Mouse (Mus musculus): ENCODE results near the gene Metap2. TPM values are rescaled to one million over a fixed set of nuclear protein-coding genes. Genes with fewer than 3 reads are reported as not detected.

The Metap2 gene
- polyA plus RNA-seq, 1 experiment from 2014 or later = 169 TPM

DNA sequence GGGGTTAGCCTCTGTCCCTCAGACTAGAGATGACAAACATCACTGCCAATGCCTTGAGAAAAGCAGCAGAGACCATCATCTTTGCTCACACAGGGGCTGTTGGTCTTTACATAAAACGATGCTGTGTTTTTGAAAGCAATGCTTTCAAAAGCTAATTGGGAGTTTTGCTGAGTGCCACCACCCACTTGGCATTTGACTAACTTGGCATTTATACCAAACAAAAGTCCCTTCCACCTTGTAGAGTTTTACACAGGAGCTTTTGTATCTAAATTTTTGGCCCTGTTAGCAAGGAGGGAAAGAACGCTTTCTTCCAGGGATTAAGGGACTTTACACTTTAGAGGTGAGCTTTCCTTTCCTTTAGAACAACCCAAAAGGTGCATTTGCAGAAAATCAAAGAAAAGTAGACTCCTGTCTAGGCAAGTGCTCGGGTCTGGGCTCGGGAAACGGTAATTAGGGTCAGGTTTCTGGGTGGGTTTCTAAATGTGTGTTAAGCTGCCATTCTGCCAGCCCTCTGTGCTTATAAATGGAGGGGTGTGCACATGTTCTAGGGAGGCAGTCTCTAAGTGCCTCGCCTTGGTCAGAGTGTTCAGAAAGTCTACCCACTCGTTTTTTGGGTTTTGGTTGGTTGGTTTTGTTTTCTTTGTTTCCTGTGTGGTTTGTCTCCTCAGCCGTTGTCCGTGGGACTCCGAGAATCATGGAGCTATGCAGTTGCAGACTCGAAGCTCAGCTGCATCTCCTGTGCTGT lies 18.8 kb upstream of the Metap2 start:
- WGBS = 53% methylated on average over 11 of the region's 11 CpGs
- no peaks in the 10 kb centered on the region for H3K27me3 ChIP-seq (replicated peaks; ENCODE audit: control insufficient read depth, insufficient read depth, low read length)
- no peak overlapping the region for H3K4me2 ChIP-seq (ENCODE audit: low read depth, low read length)
- H3K9ac ChIP-seq (ENCODE audit: low read depth, low read length) = no peak overlapping the region
- no peaks in the 10 kb centered on the region for H3K9me3 ChIP-seq (ENCODE audit: control insufficient read depth, low read length)
- H3K36me3 ChIP-seq (ENCODE audit: control insufficient read depth, insufficient read depth, low read length) = no peaks in the 10 kb centered on the region
- ATAC-seq = no peak
- 0 out of 2 replicates have a peak, but pooled peaks cover 3% of the 10 kb centered on the region for H3K4me1 ChIP-seq (ENCODE audit: control insufficient read depth, insufficient read depth, low read length)
- no peak overlapping the region for H3K4me3 ChIP-seq (ENCODE audit: low read length)
- no peak overlapping the region for H3K27ac ChIP-seq (ENCODE audit: low read length)

DNA sequence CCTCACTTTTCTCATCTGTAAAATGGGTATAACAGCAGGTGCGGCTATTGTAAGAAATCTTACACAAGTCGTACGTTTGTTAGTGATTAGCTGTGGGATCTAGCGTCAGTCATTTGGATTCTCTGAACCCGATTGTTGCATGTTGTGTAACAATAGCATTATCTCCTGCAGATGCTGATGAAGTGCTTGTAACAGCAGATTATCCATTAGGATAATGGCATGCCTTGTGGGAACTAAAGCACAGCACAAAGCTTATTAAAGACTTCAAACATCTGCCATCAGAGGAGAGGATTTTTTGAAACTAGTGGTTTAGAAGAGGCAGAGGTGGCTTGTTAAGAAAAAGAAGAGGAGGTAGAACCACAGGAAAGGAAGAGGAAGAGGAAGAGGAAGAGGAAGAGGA lies 16.6 kb upstream of the Metap2 start:
- no peak overlapping the region for H3K4me3 ChIP-seq (ENCODE audit: low read length)
- ATAC-seq = no peak
- 91% methylated on average over 5 of the region's 5 CpGs for WGBS

DNA sequence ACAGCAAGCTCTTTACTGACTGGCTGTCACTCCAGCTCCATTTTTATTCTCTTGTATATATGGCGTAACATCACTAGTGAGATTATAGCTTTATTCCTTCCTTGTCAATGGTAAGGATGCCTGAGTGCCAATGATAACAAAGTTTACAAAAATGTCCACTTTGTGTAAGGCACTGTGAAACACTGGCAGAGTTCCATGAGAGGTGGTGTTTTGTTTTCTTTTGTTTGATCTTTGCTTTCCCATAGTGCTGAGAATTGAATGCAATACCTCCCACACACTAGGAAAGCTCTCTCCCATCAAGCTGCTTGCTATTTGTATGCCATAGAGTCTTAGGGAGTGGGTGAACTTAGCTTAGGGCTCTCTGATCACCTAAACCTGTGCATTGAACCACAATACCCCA lies 16.0 kb upstream of the Metap2 start:
- Histone ChIP-seq H3K4me2 (ENCODE audit: low read depth, low read length) (no peak overlapping the region), H3K36me3 (ENCODE audit: control insufficient read depth, insufficient read depth, low read length) (no peaks in the 10 kb centered on the region), H3K9me3 (ENCODE audit: control insufficient read depth, low read length) (no peaks in the 10 kb centered on the region), H3K9ac (ENCODE audit: low read depth, low read length) (no peak overlapping the region), H3K4me1 (ENCODE audit: control insufficient read depth, insufficient read depth, low read length) (no peaks in the 10 kb centered on the region), H3K27ac (ENCODE audit: low read length) (no peak overlapping the region), H3K27me3 (replicated peaks; ENCODE audit: control insufficient read depth, insufficient read depth, low read length) (no peaks in the 10 kb centered on the region), H3K4me3 (ENCODE audit: low read length) (no peak overlapping the region)
- ATAC-seq = no peak
- WGBS = 83% methylated on average over 1 of the region's 1 CpGs

More for the DNA sequence above, 16.6 kb upstream of the Metap2 start:
- Histone ChIP-seq H3K4me1 (ENCODE audit: control insufficient read depth, insufficient read depth, low read length) (no peaks in the 10 kb centered on the region), H3K4me2 (ENCODE audit: low read depth, low read length) (no peak overlapping the region), H3K36me3 (ENCODE audit: control insufficient read depth, insufficient read depth, low read length) (no peaks in the 10 kb centered on the region), H3K9ac (ENCODE audit: low read depth, low read length) (no peak overlapping the region), H3K27ac (ENCODE audit: low read length) (no peak overlapping the region), H3K9me3 (ENCODE audit: control insufficient read depth, low read length) (no peaks in the 10 kb centered on the region), H3K27me3 (replicated peaks; ENCODE audit: control insufficient read depth, insufficient read depth, low read length) (no peaks in the 10 kb centered on the region)

DNA sequence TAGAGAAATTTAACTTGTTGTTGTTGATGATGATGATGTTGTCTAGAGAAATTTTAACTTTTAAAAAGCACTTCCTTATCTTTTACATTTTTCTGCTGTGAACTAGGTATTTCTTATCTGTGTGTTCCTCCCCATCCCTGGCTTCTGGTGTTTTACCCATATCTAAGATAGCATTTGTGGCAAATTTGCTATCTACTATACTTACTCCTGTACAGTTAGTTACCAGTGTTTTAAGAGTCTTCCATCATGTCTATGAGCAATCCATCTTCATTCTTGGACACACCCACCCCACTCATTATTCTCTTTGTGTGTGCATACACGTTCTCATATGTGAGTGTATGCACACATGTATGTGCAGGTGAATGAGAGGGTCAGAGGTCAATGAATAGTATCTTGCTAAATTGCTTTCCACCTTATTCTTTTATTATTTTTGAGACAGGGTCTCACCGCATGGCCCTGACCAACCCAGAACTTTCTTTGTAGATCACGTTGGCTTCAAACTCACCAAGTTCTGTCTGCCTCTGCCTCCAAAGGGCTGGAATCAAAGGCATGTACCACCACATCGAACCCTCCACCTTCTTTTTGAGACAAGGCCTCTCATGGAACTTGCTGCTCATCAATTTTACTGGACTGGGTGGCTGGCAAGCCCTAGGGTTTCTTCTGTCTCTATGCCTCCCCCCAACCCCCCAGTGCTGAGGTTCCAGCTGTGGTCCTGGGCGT lies 15.4 kb upstream of the Metap2 start:
- Histone ChIP-seq H3K4me3 (ENCODE audit: low read length) (no peak overlapping the region), H3K27me3 (replicated peaks; ENCODE audit: control insufficient read depth, insufficient read depth, low read length) (no peaks in the 10 kb centered on the region), H3K4me2 (ENCODE audit: low read depth, low read length) (no peak overlapping the region), H3K27ac (ENCODE audit: low read length) (no peak overlapping the region), H3K4me1 (ENCODE audit: control insufficient read depth, insufficient read depth, low read length) (no peaks in the 10 kb centered on the region), H3K36me3 (ENCODE audit: control insufficient read depth, insufficient read depth, low read length) (no peaks in the 10 kb centered on the region), H3K9ac (ENCODE audit: low read depth, low read length) (no peak overlapping the region), H3K9me3 (ENCODE audit: control insufficient read depth, low read length) (no peaks in the 10 kb centered on the region)
- 85% methylated on average over 5 of the region's 5 CpGs for whole genome bisulfite sequencing
- ATAC-seq = no peak

DNA sequence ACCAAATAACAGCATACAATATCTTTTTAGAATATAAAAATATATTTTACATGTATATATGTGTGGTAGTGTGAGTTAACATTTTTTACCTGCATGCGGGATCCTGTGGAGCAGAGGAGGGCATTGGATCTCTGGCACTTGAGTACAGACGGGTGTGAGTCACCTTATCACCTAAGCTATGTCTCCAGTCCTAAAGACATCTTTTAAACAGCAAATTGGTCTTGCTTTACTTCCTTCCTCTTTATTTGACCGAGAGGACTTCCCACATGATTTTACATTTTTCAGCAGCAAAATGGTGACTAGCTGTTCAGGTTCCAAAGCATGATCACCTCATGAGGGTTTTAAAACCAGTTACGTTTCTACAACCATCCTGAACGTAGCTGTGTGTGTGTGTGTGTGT lies 14.4 kb upstream of the Metap2 start:
- no peak for ATAC-seq
- no peaks in the 10 kb centered on the region for H3K27me3 ChIP-seq (replicated peaks; ENCODE audit: control insufficient read depth, insufficient read depth, low read length)

DNA sequence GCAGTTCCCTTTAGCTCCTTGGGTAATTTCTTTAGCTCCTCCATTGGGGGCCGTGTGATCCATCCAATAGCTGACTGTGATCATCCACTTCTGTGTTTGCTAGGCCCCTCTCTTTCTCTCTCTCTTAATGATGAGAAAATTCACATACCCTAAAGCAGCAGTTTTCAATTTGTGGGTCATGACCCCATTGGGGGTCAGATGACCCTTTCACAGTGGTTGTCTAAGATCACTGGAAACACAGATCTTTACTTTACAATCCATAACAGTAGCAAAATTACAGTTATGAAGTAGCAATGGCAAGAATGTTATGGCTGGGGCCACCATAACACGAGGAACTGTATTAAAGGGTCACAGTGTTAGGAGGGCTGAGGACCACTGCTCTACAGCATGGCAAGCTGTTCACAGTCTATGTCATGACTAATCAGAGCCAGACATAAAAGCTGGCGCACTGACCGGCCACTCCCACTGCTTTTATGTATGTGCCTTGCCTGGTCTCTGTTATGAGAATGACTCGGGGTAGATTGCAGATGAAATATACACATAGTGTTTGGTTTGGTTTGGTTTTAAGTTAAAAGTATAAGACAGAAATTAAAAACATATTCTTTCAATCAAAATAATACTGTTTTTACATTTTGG lies 13.0 kb upstream of the Metap2 start:
- WGBS = 70% methylated on average over 5 of the region's 5 CpGs

More for the DNA sequence above, 14.4 kb upstream of the Metap2 start:
- 71% methylated on average over 5 of the region's 5 CpGs for WGBS
- no peak overlapping the region for H3K27ac ChIP-seq (ENCODE audit: low read length)
- H3K36me3 ChIP-seq (ENCODE audit: control insufficient read depth, insufficient read depth, low read length) = no peaks in the 10 kb centered on the region
- H3K4me1 ChIP-seq (ENCODE audit: control insufficient read depth, insufficient read depth, low read length) = no peaks in the 10 kb centered on the region
- H3K9me3 ChIP-seq (ENCODE audit: control insufficient read depth, low read length) = no peaks in the 10 kb centered on the region
- H3K4me2 ChIP-seq (ENCODE audit: low read depth, low read length) = no peak overlapping the region
- no peak overlapping the region for H3K9ac ChIP-seq (ENCODE audit: low read depth, low read length)
- no peak overlapping the region for H3K4me3 ChIP-seq (ENCODE audit: low read length)

DNA sequence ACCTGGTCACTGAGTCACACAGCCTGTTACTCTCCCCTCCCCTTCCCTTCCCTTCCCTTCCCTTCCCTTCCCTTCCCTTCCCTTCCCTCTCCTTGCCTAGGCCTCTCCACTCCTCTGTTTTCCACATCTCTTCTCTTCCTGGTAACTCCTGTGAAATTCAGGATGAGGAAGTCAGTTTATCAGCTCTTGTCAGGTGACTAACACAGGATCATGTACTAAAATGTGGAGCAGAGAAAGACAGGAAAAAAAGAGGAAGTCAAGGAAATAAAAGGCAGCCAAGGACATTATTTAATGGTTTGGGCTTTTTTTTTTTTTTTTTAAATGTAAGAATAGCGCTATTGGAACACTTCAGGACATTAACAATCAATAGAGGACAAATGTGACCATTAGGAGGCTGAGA lies 12.1 kb upstream of the Metap2 start:
- peak; percentile 50 for ATAC-seq
- no peaks in the 10 kb centered on the region for H3K27me3 ChIP-seq (replicated peaks; ENCODE audit: control insufficient read depth, insufficient read depth, low read length)
- no peaks in the 10 kb centered on the region for H3K9me3 ChIP-seq (ENCODE audit: control insufficient read depth, low read length)
- H3K4me2 ChIP-seq (ENCODE audit: low read depth, low read length) = no peak overlapping the region
- H3K36me3 ChIP-seq (ENCODE audit: control insufficient read depth, insufficient read depth, low read length) = no peaks in the 10 kb centered on the region
- H3K27ac ChIP-seq (ENCODE audit: low read length) = no peak overlapping the region
- no peak overlapping the region for H3K4me3 ChIP-seq (ENCODE audit: low read length)
- 100% methylated on average over 1 of the region's 1 CpGs for WGBS
- H3K4me1 ChIP-seq (ENCODE audit: control insufficient read depth, insufficient read depth, low read length) = no peaks in the 10 kb centered on the region
- no peak overlapping the region for H3K9ac ChIP-seq (ENCODE audit: low read depth, low read length)

More for the DNA sequence above, 13.0 kb upstream of the Metap2 start:
- H3K9ac ChIP-seq (ENCODE audit: low read depth, low read length) = no peak overlapping the region
- no peak for ATAC-seq
- H3K4me3 ChIP-seq (ENCODE audit: low read length) = no peak overlapping the region
- H3K27me3 ChIP-seq (replicated peaks; ENCODE audit: control insufficient read depth, insufficient read depth, low read length) = no peaks in the 10 kb centered on the region
- no peaks in the 10 kb centered on the region for H3K36me3 ChIP-seq (ENCODE audit: control insufficient read depth, insufficient read depth, low read length)
- H3K4me1 ChIP-seq (ENCODE audit: control insufficient read depth, insufficient read depth, low read length) = no peaks in the 10 kb centered on the region
- H3K9me3 ChIP-seq (ENCODE audit: control insufficient read depth, low read length) = no peaks in the 10 kb centered on the region
- H3K27ac ChIP-seq (ENCODE audit: low read length) = no peak overlapping the region
- no peak overlapping the region for H3K4me2 ChIP-seq (ENCODE audit: low read depth, low read length)

DNA sequence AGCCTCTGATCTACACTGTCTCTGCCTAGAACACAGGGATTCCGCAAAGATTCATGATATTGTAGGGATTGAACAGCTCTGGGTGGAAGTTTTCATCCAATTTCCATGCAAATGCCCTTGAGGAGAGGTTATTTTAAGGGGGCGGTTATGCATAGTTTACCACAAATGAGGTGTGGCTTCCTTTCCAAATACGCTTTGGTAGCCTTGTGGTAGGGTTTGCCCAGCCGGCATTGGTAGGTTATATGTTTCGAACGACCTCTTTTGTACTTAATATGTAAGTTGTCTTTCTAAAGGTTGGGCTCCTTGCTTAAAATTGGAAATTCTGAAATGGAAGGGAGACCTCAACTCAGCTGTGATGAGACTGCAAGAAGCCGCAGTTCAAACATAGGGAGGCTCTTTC lies 11.6 kb upstream of the Metap2 start:
- Histone ChIP-seq H3K4me1 (ENCODE audit: control insufficient read depth, insufficient read depth, low read length) (no peaks in the 10 kb centered on the region), H3K36me3 (ENCODE audit: control insufficient read depth, insufficient read depth, low read length) (no peaks in the 10 kb centered on the region), H3K9me3 (ENCODE audit: control insufficient read depth, low read length) (no peaks in the 10 kb centered on the region), H3K27ac (ENCODE audit: low read length) (no peak overlapping the region), H3K9ac (ENCODE audit: low read depth, low read length) (no peak overlapping the region), H3K27me3 (replicated peaks; ENCODE audit: control insufficient read depth, insufficient read depth, low read length) (no peaks in the 10 kb centered on the region), H3K4me2 (ENCODE audit: low read depth, low read length) (no peak overlapping the region), H3K4me3 (ENCODE audit: low read length) (no peak overlapping the region)
- no peak for ATAC-seq
- 94% methylated on average over 7 of the region's 7 CpGs for WGBS

DNA sequence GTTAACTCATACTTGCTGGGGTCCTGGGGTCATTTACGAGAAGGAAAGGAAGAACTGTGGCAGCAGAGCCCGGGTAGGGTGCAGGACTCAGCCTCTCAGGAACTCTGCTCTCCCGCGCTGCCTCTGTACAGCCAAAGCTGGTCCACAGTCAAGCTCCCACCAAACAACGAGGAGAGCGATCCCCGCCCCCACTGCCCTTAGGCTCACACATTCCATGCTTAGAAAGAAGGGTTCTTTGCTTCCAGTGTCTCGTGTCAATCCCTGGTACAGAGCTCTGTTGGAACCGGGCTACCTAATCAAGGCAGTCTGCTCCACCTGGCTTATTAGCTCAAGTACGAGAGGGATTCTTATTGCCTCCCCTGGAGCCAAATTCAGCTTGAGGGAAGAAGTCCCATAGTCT lies 10.5 kb upstream of the Metap2 start:
- no peak for ATAC-seq
- no peaks in the 10 kb centered on the region for H3K36me3 ChIP-seq (ENCODE audit: control insufficient read depth, insufficient read depth, low read length)
- H3K27ac ChIP-seq (ENCODE audit: low read length) = no peak overlapping the region
- H3K4me2 ChIP-seq (ENCODE audit: low read depth, low read length) = no peak overlapping the region
- no peaks in the 10 kb centered on the region for H3K27me3 ChIP-seq (replicated peaks; ENCODE audit: control insufficient read depth, insufficient read depth, low read length)
- no peak overlapping the region for H3K9ac ChIP-seq (ENCODE audit: low read depth, low read length)
- no peak overlapping the region for H3K4me3 ChIP-seq (ENCODE audit: low read length)
- WGBS = 51% methylated on average over 10 of the region's 10 CpGs
- no peaks in the 10 kb centered on the region for H3K4me1 ChIP-seq (ENCODE audit: control insufficient read depth, insufficient read depth, low read length)
- no peaks in the 10 kb centered on the region for H3K9me3 ChIP-seq (ENCODE audit: control insufficient read depth, low read length)

Data from intestine, embryonic 16.5 days (tissue).